Mouse (Mus musculus) erythroid progenitor cell, adult 5-6 weeks (primary cell): ENCODE measurements around the gene Asb5. TPM values are rescaled to one million over a fixed set of nuclear protein-coding genes. Genes with fewer than 3 reads are reported as not detected.
A peak's percentile ranks its signal among the peaks of the same experiment; 100 is the strongest.
"Not testable (repeated sequence)": the region's sequence is repeated elsewhere in the genome, so short reads cannot be mapped to it uniquely, and the experiment has no call there.

Experiments used
- ATAC-seq: replicated peaks from 2 replicates; pipeline ENCODE4 v1.8.0; 2016; ENCODE audit warnings: moderate number of reproducible peaks, mild to moderate bottlenecking, moderate TSS enrichment, inconsistent platforms; ENCODE audit not compliant: poor library complexity, low FRiP score, severe bottlenecking
- total RNA-seq, 2 experiments: library from RNA; stranded (forward) in 1 of 2; stranded (reverse) in 1 of 2; fragments of 150-400 nt in 1 of 2; fragments of 186-747, 209-891 nt in 1 of 2; gene quantifications; 2 replicates each; pipeline versions ENCODE4 v1.2.3 to v1.2.4; 2015 to 2017; ENCODE audit warnings: low replicate concordance in 2 of 2

Gene Asb5
- not detected in 2 replicates for total RNA-seq (2015; ENCODE audit: low replicate concordance)
- not detected in 2 replicates for total RNA-seq (2017; ENCODE audit: low replicate concordance)

- peak; percentile 93 for ATAC-seq
Observed at GRCm38 (mm10) chr8:54529382-54530296, at the start of gene Asb5, which contains the start of gene Spcs3. Gene Asb5 (plus strand): TSS chr8:54529580. Gene Spcs3 (minus strand): TSS chr8:54529998.

- ATAC-seq, result no peak
Observed at GRCm38 (mm10) chr8:54486555-54487273, 42.7 kb upstream of the Asb5 start.

GRCm38 (mm10) chr8:54488437-54488836 lies 40.9 kb upstream of the Asb5 start:
- ATAC-seq, result no peak

- ATAC-seq, result no peak
Observed at GRCm38 (mm10) chr8:54491057-54491690, 38.2 kb upstream of the Asb5 start.

GRCm38 (mm10) chr8:54491934-54492333 lies 37.4 kb upstream of the Asb5 start:
- ATAC-seq, result no peak

- no peak for ATAC-seq
Observed at GRCm38 (mm10) chr8:54493110-54493509, 36.3 kb upstream of the Asb5 start.

- ATAC-seq, result no peak
Observed at GRCm38 (mm10) chr8:54493915-54494314, 35.5 kb upstream of the Asb5 start.

GRCm38 (mm10) chr8:54503104-54503503 lies 26.3 kb upstream of the Asb5 start:
- no peak for ATAC-seq

GRCm38 (mm10) chr8:54505060-54505459 lies 24.3 kb upstream of the Asb5 start:
- ATAC-seq, result no peak

GRCm38 (mm10) chr8:54507428-54508095 lies 21.8 kb upstream of the Asb5 start:
- ATAC-seq, result peak; percentile 73; the same call in 1 of the 2 replicates

- ATAC-seq, result no peak
Observed at GRCm38 (mm10) chr8:54508096-54508456, 21.3 kb upstream of the Asb5 start.

- no peak for ATAC-seq
Observed at GRCm38 (mm10) chr8:54508814-54509213, 20.6 kb upstream of the Asb5 start.

GRCm38 (mm10) chr8:54509221-54509721 lies 20.1 kb upstream of the Asb5 start:
- no peak for ATAC-seq

GRCm38 (mm10) chr8:54511791-54512190 lies 17.6 kb upstream of the Asb5 start:
- 0 out of 2 replicates have a peak, but pooled peaks have one; percentile 41 for ATAC-seq

GRCm38 (mm10) chr8:54512200-54512599 lies 17.2 kb upstream of the Asb5 start:
- not testable (repeated sequence) for ATAC-seq

- no peak for ATAC-seq
Observed at GRCm38 (mm10) chr8:54518756-54519460, 10.5 kb upstream of the Asb5 start.

GRCm38 (mm10) chr8:54520516-54520915 lies 8.9 kb upstream of the Asb5 start:
- no peak for ATAC-seq

- peak; percentile 60 for ATAC-seq
Observed at GRCm38 (mm10) chr8:54525606-54526005, 3.8 kb upstream of the Asb5 start.

- no peak for ATAC-seq
Observed at GRCm38 (mm10) chr8:54526700-54527099, 2.7 kb upstream of the Asb5 start.
